Mouse (Mus musculus): ENCODE measurements around the gene Gm20773. TPM values are rescaled to one million over a fixed set of nuclear protein-coding genes. Genes with fewer than 3 reads are reported as not detected.

The Gm20773 gene
- polyA plus RNA-seq (2012; ENCODE audit: low replicate concordance): not detected in 2 replicates

DNA sequence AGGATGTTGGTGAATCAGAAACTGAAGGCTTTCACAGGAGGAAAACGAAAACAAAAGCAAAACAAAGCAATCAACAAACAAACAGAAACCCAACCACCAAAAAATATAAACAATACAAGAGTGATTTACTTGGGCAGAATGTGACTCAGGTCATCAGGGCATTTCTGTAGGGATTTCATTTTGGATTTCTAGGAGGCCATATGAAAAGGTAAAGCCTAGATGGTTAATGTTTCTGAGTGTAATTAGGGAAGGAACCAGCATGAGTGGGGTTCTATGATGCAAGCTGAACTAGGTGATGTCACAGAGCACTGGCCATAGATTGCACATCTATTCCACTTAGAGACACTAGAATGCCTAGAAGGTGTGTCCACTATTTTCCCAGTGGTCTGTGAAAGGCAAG lies at the start of gene Gm20773:
Gene Gm20773 (plus strand): TSS at position 301 of the 400 bp plus-strand sequence.

DNA sequence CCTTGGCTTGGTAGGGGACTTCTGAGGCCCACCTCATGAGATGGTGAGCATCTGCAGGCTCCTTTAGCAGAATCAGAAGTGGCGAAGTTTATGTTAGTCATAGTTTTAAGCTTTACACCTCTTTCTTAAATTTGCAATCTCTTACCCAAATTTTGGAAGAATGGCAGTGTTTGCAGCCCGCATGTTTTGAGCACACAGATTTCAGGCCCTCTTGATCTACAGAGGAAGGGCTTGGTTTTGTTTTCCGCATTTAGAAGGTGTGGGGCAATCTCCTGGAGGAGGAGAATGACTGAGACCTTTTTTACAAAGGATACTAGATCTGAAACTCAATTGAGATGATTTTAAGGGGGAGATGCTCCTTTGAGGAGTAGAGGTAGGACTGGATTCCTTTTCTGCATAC lies 28.3 kb upstream of the Gm20773 start, which contains the start of gene Gm21866:
Gene Gm21866 (minus strand): TSS at position 101 of the 400 bp plus-strand sequence.

Other genes starting within 250 kb of the Gm20773 start
- gene Gm21440, start 241.6 kb upstream of the Gm20773 start, polyA plus RNA-seq (2012; ENCODE audit: low replicate concordance): not detected in 2 replicates
- gene Gm21454, start 241.6 kb upstream of the Gm20773 start, polyA plus RNA-seq (2012; ENCODE audit: low replicate concordance): not detected in 2 replicates
- not detected in 2 replicates for gene Gm21725, start 145.0 kb upstream of the Gm20773 start, polyA plus RNA-seq (2012; ENCODE audit: low replicate concordance)
- gene Gm21866, start 28.4 kb upstream of the Gm20773 start, polyA plus RNA-seq (2012; ENCODE audit: low replicate concordance): not detected in 2 replicates

All from hematopoietic multipotent progenitor cell, adult 10-12 weeks (in vitro differentiated cells).